Mouse (Mus musculus): ENCODE measurements around the gene Dnajc22. TPM values are rescaled to one million over a fixed set of nuclear protein-coding genes. Genes with fewer than 3 reads are reported as not detected.

The Dnajc22 gene
- polyA plus RNA-seq, 1 experiment from 2014 or later, result 0.47 TPM

DNA sequence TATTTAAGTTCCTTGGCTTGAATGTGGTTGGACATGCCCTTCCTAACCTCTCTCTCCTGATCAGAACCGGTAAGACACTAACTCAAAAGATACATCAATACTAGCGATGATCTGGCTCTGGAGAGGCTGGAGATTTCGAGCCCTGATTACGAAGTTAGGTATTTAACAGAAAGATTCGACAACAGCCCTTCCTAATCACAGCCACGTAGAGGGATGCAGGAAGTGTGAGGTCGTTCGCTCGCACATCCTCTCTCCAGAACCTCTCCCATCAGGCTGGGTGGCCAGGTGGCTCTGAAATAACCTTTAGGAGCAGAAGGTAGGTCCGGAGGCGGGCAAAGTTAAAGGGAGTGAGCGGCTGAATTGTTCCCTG is 32.7 kb downstream of the Dnajc22 start, which contains the start of gene Spats2:
Gene Spats2 (plus strand): TSS at position 206 of the 370 bp plus-strand sequence.
- no peak for ATAC-seq (ENCODE audit: low FRiP score)
- Histone ChIP-seq H3K27ac (replicated peaks) (peak within 1 kb of the TSS; percentile 94), H3K9ac (replicated peaks) (peak within 1 kb of the TSS; percentile 84), H3K4me2 (peak within 1 kb of the TSS; percentile 92), H3K27me3 (replicated peaks) (no peaks in the 10 kb centered on the region), H3K4me3 (replicated peaks) (peak within 1 kb of the TSS; percentile 77), H3K36me3 (no peaks in the 10 kb centered on the region), H3K9me3 (replicated peaks) (no peaks in the 10 kb centered on the region), H3K4me1 (peaks cover 37% of the 10 kb centered on the region)
- WGBS, result under 1% methylated on average over 12 of the region's 12 CpGs

DNA sequence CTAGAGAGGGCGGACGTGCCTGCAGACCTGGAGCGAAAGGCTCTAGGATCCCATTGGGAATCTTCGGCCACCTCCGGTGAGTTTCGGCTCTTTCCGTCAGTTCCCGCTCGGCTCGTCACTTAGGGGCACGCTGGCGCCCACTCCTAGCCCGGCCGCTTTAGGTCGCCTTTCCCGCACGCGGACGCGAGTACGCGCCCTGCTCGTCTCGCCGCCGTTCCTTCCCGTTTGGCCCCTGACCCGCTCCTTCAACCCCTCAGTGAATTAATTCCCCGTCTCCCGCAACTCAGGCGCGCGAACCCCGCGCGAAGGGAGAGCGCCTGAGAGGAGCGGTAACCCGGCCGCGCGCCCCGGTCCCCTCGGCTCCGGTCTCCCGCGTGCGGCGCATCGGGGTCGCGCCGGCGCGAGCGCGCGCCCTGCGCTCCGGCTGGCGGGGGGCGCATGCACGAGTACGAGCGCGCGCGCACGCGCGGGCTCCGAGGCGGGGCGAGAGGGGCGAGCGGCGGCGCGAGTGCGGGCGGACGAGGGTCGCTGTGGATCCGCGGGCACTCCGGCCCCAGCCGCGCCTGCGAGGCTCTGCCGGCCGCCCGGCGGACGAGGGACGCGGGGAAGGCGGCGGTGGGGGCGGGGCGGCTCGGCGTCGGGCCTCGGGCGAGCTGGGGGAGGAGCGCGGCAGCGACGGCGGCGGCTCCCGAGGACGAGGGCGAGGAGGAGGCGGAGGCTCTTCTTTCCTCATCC is 33.3 kb downstream of the Dnajc22 start:
- H3K9me3 ChIP-seq (replicated peaks), result no peaks in the 10 kb centered on the region
- 0% methylated on average over 111 of the region's 115 CpGs for WGBS

DNA sequence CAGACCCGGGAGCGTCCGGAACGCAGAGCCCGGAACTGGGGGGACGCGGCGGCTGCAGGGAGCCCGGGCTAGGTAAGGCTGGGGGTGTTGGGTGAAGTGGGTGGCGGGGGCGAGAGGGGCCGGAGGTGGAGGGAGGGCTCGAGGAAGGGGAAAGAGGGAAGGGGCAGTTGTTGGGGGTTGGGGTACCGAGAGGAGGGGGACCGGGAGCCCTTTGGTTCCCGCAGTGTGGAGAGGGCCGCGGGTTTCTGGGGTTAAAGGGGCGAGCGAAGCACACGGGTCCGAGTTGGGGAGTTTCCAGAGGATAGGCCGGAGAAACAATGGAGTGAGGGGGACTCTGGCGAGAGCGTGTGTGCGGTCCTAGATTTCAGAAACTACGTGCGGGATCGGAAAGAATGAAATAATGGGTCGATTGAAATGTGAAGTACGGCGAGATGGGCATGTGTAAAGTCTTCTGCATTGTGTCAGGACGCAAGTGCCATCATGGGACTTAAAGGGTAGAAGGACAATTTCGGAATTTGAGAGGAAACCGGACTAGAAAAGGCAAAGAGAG is 33.9 kb downstream of the Dnajc22 start:
- peaks cover 48% of the 10 kb centered on the region for H3K4me1 ChIP-seq
- WGBS, result under 1% methylated on average over 33 of the region's 35 CpGs

More for the DNA sequence above, 33.3 kb downstream of the Dnajc22 start:
- peak overlapping the region; percentile 77 for H3K4me3 ChIP-seq (replicated peaks)
- ATAC-seq (ENCODE audit: low FRiP score), result peak; percentile 90
- H3K36me3 ChIP-seq, result no peaks in the 10 kb centered on the region
- no peaks in the 10 kb centered on the region for H3K27me3 ChIP-seq (replicated peaks)
- peak overlapping the region; percentile 84 for H3K9ac ChIP-seq (replicated peaks)
- H3K27ac ChIP-seq (replicated peaks), result peak overlapping the region; percentile 94
- H3K4me2 ChIP-seq, result peak overlapping the region; percentile 92
- H3K4me1 ChIP-seq, result peaks cover 43% of the 10 kb centered on the region

DNA sequence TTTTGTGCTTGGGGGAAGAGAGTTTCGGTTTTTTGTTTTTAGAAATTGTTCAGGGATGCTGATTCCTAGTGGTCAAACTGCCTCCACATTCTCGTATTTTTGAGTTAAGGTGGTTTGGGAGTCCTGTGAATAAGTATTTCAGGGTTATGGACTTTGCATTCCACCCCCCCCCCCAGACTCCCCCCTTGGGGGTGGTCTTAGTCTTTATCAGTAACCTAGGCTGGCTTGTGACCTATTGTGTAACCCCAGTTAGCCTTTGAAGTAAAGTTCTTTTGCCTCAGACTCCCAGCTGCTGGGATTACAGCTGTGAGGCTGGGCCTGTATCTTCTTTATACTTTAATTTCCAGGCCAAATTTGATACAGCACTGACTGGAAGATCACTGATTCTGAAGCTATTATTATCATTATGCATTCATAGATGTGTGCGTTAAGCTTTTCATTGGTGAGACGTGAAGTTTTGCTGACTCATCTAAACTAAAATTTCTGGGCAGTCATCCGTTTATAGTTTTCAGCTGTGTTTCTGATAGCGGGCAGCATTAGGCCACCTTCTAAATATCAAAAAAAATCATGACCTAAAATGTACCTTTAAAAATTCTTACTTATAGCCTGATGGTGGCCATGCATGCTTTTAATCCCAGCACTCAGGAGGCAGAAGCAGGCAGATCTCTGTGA is 35.0 kb downstream of the Dnajc22 start:
- peak overlapping the region; percentile 77 for H3K4me3 ChIP-seq (replicated peaks)
- ATAC-seq (ENCODE audit: low FRiP score), result no peak
- no peaks in the 10 kb centered on the region for H3K36me3 ChIP-seq
- 53% methylated on average over 6 of the region's 6 CpGs for WGBS
- peaks cover 48% of the 10 kb centered on the region for H3K4me1 ChIP-seq
- H3K27ac ChIP-seq (replicated peaks), result no peak overlapping the region
- H3K4me2 ChIP-seq, result peak overlapping the region; percentile 92
- H3K27me3 ChIP-seq (replicated peaks), result no peaks in the 10 kb centered on the region
- H3K9me3 ChIP-seq (replicated peaks), result no peaks in the 10 kb centered on the region
- no peak overlapping the region for H3K9ac ChIP-seq (replicated peaks)

More for the DNA sequence above, 33.9 kb downstream of the Dnajc22 start:
- peak overlapping the region; percentile 94 for H3K27ac ChIP-seq (replicated peaks)
- H3K9me3 ChIP-seq (replicated peaks), result no peaks in the 10 kb centered on the region
- H3K4me3 ChIP-seq (replicated peaks), result peak overlapping the region; percentile 77
- H3K36me3 ChIP-seq, result no peaks in the 10 kb centered on the region
- ATAC-seq (ENCODE audit: low FRiP score), result peak; percentile 24
- peak overlapping the region; percentile 84 for H3K9ac ChIP-seq (replicated peaks)
- no peaks in the 10 kb centered on the region for H3K27me3 ChIP-seq (replicated peaks)
- H3K4me2 ChIP-seq, result peak overlapping the region; percentile 92

DNA sequence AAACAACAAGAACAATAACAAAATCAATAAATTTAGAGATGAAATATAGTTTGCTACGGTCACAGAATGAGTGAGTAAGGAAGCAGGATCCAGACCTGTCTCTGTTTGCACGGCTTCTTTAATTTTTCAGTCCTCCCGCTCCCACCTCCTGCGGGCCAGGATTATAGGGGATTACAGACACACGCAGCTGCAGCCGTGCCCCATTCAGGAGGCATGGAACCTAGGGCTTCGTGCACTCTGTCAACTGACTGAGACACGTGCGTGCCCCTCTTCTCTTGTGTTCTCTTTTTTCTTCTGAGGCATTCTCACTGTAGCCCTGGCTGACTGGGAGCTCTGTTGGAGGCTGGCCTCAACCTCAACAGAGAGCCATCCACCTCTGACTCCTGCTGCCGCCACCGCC is 36.5 kb downstream of the Dnajc22 start:
- no peaks in the 10 kb centered on the region for H3K36me3 ChIP-seq
- no peaks in the 10 kb centered on the region for H3K9me3 ChIP-seq (replicated peaks)
- no peak overlapping the region for H3K9ac ChIP-seq (replicated peaks)
- no peak for ATAC-seq (ENCODE audit: low FRiP score)
- peaks cover 48% of the 10 kb centered on the region for H3K4me1 ChIP-seq
- no peak overlapping the region for H3K4me2 ChIP-seq
- 67% methylated on average over 11 of the region's 11 CpGs for WGBS
- no peak overlapping the region for H3K27ac ChIP-seq (replicated peaks)
- no peak overlapping the region for H3K4me3 ChIP-seq (replicated peaks)
- H3K27me3 ChIP-seq (replicated peaks), result no peaks in the 10 kb centered on the region

DNA sequence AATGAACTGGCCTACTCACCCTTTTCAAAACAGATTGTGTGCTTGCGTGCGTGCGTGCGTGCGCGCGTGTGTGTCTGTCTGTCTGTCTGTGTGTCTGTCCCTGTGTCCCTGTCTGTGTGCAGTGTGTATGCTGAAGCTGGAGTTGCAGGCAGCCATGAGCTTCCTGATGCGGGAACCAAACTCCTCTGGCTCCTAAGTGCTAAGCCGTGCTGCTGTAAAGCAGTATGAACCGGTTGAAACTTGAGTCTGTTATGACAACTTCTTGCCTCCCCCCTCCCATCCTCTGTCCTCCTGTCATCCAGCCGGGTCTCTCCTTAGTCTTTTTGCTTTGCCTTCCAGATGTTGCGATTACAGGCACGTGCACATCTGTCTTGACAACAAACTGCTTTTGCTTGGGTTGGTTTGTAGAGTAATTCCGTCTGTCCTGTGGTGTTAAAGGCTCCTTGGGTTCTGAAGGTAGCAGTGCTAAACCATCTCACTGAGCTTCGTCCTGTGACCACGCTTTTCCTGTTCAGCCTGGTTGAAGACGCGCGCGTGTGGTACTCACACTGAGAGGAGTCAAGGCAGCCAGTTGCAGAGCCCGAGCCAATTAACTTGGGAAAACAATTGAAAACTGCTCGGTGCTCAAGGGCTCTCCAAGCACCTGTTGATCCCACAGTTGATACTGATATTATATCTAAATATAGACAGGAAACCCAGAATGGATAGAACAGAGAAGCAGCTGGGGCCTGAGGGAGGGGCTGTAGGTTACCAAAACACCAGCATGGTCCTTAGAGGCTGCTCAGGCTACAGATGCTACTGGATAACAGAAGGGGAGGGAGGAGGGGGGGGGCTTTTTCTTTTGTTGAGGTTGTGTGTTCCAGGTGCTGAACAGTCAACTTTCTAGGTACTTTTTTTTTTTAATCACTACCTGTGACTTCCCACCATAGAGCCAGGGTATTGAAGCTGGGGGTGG is 37.3 kb downstream of the Dnajc22 start:
- H3K4me3 ChIP-seq (replicated peaks), result no peak overlapping the region
- no peak overlapping the region for H3K9ac ChIP-seq (replicated peaks)
- H3K4me1 ChIP-seq, result peaks cover 46% of the 10 kb centered on the region
- H3K4me2 ChIP-seq, result no peak overlapping the region
- H3K9me3 ChIP-seq (replicated peaks), result no peaks in the 10 kb centered on the region
- no peaks in the 10 kb centered on the region for H3K27me3 ChIP-seq (replicated peaks)
- H3K27ac ChIP-seq (replicated peaks), result no peak overlapping the region
- no peak for ATAC-seq (ENCODE audit: low FRiP score)
- no peaks in the 10 kb centered on the region for H3K36me3 ChIP-seq
- 73% methylated on average over 22 of the region's 22 CpGs for WGBS

DNA sequence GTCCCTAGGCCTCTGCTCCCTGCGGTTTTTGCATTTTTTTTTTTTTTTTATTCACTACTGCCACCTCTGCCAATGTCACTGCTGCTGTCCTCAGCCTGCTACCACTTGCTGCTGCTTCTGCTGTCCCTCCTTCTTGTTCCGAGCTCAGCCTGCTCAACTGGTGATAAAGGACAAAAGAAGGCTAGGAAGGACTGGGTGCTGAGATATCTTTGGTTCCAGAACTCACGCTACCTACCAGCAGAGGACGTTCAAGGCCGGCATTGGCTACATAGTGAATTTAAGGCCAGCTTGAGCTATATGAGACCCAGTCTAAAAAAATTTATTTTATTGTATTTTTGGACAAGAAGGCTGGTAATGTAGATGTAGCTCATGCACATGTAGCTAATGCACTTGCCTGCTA is 45.4 kb downstream of the Dnajc22 start:
- ATAC-seq (ENCODE audit: low FRiP score), result no peak
- H3K4me1 ChIP-seq, result no peaks in the 10 kb centered on the region
- H3K36me3 ChIP-seq, result 0 out of 2 replicates have a peak, but pooled peaks cover 3% of the 10 kb centered on the region
- no peak overlapping the region for H3K4me2 ChIP-seq
- H3K27ac ChIP-seq (replicated peaks), result no peak overlapping the region
- H3K27me3 ChIP-seq (replicated peaks), result no peaks in the 10 kb centered on the region
- H3K9me3 ChIP-seq (replicated peaks), result no peaks in the 10 kb centered on the region
- H3K4me3 ChIP-seq (replicated peaks), result no peak overlapping the region
- WGBS, result 89% methylated on average over 5 of the region's 5 CpGs
- no peak overlapping the region for H3K9ac ChIP-seq (replicated peaks)

DNA sequence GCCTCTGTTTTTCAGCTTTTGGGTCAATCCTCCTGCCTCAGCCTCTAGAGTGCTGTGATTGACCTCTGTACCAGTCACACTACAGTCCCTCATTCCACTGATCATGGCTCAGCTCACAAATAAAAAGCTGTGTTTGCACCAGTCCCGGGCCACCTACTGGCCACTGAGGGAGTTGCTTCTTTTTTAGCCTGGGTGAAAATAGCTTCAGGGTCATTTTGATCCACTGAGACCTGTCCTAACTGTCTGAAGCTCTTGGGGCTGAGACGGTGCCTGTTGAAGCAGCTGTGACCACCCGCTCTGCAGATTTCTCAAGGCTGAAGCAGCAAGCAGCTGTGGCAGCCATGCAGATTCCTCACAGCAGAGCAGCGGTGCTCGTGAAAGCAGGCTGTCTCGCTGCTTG is 46.7 kb downstream of the Dnajc22 start:
- Histone ChIP-seq H3K36me3 (0 out of 2 replicates have a peak, but pooled peaks cover 3% of the 10 kb centered on the region), H3K4me2 (no peak overlapping the region), H3K27ac (replicated peaks) (no peak overlapping the region), H3K4me3 (replicated peaks) (no peak overlapping the region), H3K27me3 (replicated peaks) (no peaks in the 10 kb centered on the region), H3K9ac (replicated peaks) (no peak overlapping the region; the same call in 1 of the 2 replicates), H3K4me1 (no peaks in the 10 kb centered on the region), H3K9me3 (replicated peaks) (no peaks in the 10 kb centered on the region)
- WGBS, result 43% methylated on average over 6 of the region's 6 CpGs
- ATAC-seq (ENCODE audit: low FRiP score), result no peak

DNA sequence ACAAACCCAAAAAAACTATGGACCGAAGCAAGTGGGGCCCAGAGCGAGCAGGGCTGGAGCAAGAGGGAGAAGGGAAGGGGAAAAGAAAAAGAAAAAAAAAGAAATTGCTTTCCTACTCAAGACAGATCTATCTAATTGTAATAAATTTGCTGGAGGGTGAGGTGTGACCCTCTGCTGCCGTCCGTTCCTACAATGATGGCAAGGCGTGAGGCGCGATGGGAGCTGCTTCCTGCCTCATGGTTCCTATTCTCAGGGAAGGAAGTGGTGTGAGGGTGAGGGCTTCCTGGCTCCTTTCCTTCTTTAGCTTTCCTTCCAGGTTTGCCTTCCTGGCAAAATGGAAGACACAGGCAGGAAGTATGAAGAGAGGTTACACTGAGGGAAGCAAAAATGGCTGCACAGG is 57.5 kb downstream of the Dnajc22 start:
- no peak overlapping the region for H3K4me2 ChIP-seq
- H3K9ac ChIP-seq (replicated peaks), result no peak overlapping the region
- ATAC-seq (ENCODE audit: low FRiP score), result no peak
- H3K27ac ChIP-seq (replicated peaks), result no peak overlapping the region
- 89% methylated on average over 7 of the region's 7 CpGs for WGBS
- H3K4me3 ChIP-seq (replicated peaks), result no peak overlapping the region
- no peaks in the 10 kb centered on the region for H3K4me1 ChIP-seq
- no peaks in the 10 kb centered on the region for H3K27me3 ChIP-seq (replicated peaks)
- H3K36me3 ChIP-seq, result peaks cover 11% of the 10 kb centered on the region; the same call in 1 of the 2 replicates
- no peaks in the 10 kb centered on the region for H3K9me3 ChIP-seq (replicated peaks)

DNA sequence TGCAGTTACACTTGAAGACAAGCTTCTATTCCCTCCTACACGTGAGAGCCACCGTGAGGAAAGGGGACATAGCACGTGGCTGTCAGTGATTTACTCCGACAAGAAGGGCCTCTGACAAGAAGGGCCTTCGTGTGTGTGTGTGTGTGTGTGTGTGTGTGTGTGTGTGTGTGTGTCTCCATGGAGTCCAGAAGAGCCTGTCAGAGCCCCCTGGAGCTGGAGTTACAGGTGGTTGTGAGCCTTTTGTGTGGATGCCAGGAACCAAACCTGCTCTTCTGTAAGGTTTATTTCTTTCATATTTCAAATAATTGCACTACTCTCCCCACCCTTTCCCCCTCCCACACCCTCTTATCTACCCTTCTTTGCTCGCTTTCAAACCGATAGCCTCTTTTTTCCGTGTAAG is 58.4 kb downstream of the Dnajc22 start:
- Histone ChIP-seq H3K4me1 (no peaks in the 10 kb centered on the region), H3K36me3 (peaks cover 3% of the 10 kb centered on the region; the same call in 1 of the 2 replicates), H3K4me3 (replicated peaks) (no peak overlapping the region), H3K9me3 (replicated peaks) (no peaks in the 10 kb centered on the region), H3K27ac (replicated peaks) (no peak overlapping the region), H3K9ac (replicated peaks) (no peak overlapping the region), H3K27me3 (replicated peaks) (no peaks in the 10 kb centered on the region), H3K4me2 (no peak overlapping the region)
- no peak for ATAC-seq (ENCODE audit: low FRiP score)
- 76% methylated on average over 8 of the region's 8 CpGs for WGBS

DNA sequence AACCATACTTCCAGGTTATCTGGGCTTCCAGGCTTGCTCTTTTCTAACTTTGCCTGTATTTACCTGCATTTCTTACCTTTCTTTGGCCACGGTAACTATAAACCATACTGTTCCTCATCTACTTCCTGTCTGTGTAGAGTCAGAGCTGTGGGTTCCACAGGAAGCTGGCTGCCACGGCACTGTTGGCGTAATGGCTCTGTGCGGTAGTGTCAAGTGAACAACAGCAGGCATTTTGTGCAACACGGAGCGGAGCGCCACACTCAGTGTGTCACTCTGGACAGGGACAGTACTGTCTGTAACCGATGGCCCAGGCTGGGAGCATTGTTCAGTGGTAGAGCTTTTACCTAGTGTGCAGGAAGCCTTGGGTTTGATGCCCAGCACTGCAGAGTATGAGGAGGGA is 60.5 kb downstream of the Dnajc22 start:
- Histone ChIP-seq H3K27ac (replicated peaks) (no peak overlapping the region), H3K36me3 (peaks cover 3% of the 10 kb centered on the region; the same call in 1 of the 2 replicates), H3K4me1 (no peaks in the 10 kb centered on the region), H3K4me2 (no peak overlapping the region), H3K27me3 (replicated peaks) (no peaks in the 10 kb centered on the region), H3K9me3 (replicated peaks) (no peaks in the 10 kb centered on the region), H3K4me3 (replicated peaks) (no peak overlapping the region), H3K9ac (replicated peaks) (no peak overlapping the region)
- WGBS, result 96% methylated on average over 8 of the region's 8 CpGs
- ATAC-seq (ENCODE audit: low FRiP score), result no peak

All from neural tube, embryonic 15.5 days (tissue).